Mouse (Mus musculus) olfactory bulb, adult 2 months (tissue): Measurements from ENCODE around the gene Ern2.

Source experiments
- CTCF ChIP-seq: fragments of 200-500 bp; IDR thresholded peaks from 2 replicates; pipeline ENCODE4 v1.5.1; 2012; ENCODE audit warnings: low read depth, mild to moderate bottlenecking, low read length, moderate library complexity; ENCODE audit not compliant: insufficient read depth
- POLR2A ChIP-seq: fragments of 200-500 bp; IDR thresholded peaks from 2 replicates; pipeline ENCODE4 v1.6.1; 2012; ENCODE audit warnings: mild to moderate bottlenecking, low read depth, low read length, moderate library complexity; ENCODE audit not compliant: insufficient read depth

GRCm38 (mm10) chr7:122203936-122204335 is 17.9 kb upstream of the Ern2 start:
- no peak for TF ChIP-seq CTCF
- TF ChIP-seq POLR2A: no peak
